Mouse (Mus musculus) heart, embryonic 16.5 days (tissue): Measurements from ENCODE around the gene Nr5a1. TPM values are rescaled to one million over a fixed set of nuclear protein-coding genes. Genes with fewer than 3 reads are reported as not detected.

Experiments
- ATAC-seq: fragments of 200-750 bp; cut with Nextera tagmentation; replicated peaks from 2 replicates; pipeline ENCODE4 v1.8.0; 2017; ENCODE audit warnings: moderate number of reproducible peaks; ENCODE audit not compliant: insufficient read depth, low FRiP score; ENCODE audit errors: extremely low read depth
- H3K27ac ChIP-seq: fragments of 300-500 bp; sonication (generic); 2 replicates; pipeline ENCODE4 v1.5.1; 2014; ENCODE audit warnings: mild to moderate bottlenecking, low read length, control low read depth, moderate library complexity
- H3K27me3 ChIP-seq: fragments of 300-500 bp; sonication (generic); 2 replicates; pipeline ENCODE4 v1.6.1; 2014; ENCODE audit warnings: low read length, mixed read lengths; ENCODE audit not compliant: control insufficient read depth, insufficient read depth
- H3K36me3 ChIP-seq: fragments of 300-500 bp; sonication (generic); 2 replicates; pipeline ENCODE4 v1.6.1; 2014; ENCODE audit not compliant: control insufficient read depth, insufficient read depth
- H3K4me1 ChIP-seq: fragments of 300-500 bp; sonication (generic); 2 replicates; pipeline ENCODE4 v1.6.1; 2014; ENCODE audit warnings: low read length, mixed read lengths; ENCODE audit not compliant: control insufficient read depth, insufficient read depth
- H3K4me2 ChIP-seq: fragments of 300-500 bp; sonication (generic); 2 replicates; pipeline ENCODE4 v1.6.1; 2014; ENCODE audit warnings: low read depth, mild to moderate bottlenecking, control low read depth, low read length
- H3K4me3 ChIP-seq: fragments of 300-500 bp; sonication (generic); 2 replicates; pipeline ENCODE4 v1.5.1; 2014; ENCODE audit warnings: mild to moderate bottlenecking, control low read depth, low read length
- H3K9ac ChIP-seq: fragments of 300-500 bp; sonication (generic); 2 replicates; pipeline ENCODE4 v1.6.1; 2014; ENCODE audit warnings: low read length, control low read depth
- H3K9me3 ChIP-seq: fragments of 300-500 bp; sonication (generic); replicated peaks from 2 replicates; pipeline ENCODE4 v1.6.1; 2016; ENCODE audit warnings: low read length; ENCODE audit not compliant: control insufficient read depth
- whole genome bisulfite sequencing: fragments of 180-500 bp; shearing (Covaris S2); extraction: QIAGEN DNeasy Blood & Tissue Kit; methylation state at CpG from one replicate; pipeline ENCODE4 v1.1.7; 2014; 5-methylcytosine and 5-hydroxymethylcytosine counted together
- polyA plus RNA-seq: library from polyadenylated mRNA; unstranded; fragments of >200 nt; fragmentation: Nextera tagmentation; extraction: Ambion mirVana; gene quantifications from 2 replicates; pipeline ENCODE4 v1.2.1, GENCODE M21; 2015

Nr5a1 gene
- not detected in 2 replicates for polyA plus RNA-seq

- Histone ChIP-seq H3K4me1 (peaks cover 8% of the 10 kb centered on the region), H3K9me3 (no peaks in the 10 kb centered on the region), H3K9ac (no peak within 1 kb of the TSS), H3K4me3 (no peak within 1 kb of the TSS), H3K27me3 (peaks cover 53% of the 10 kb centered on the region), H3K27ac (no peak within 1 kb of the TSS), H3K4me2 (no peak within 1 kb of the TSS), H3K36me3 (no peaks in the 10 kb centered on the region)
- WGBS, result 94% methylated on average over 13 of the region's 13 CpGs
- no peak for ATAC-seq
Measured at GRCm38 (mm10) chr2:38714324-38714723, at the start of gene Nr5a1. TSS of gene Nr5a1 (minus strand) at chr2:38714542.

GRCm38 (mm10) chr2:38739847-38740246 is 25.5 kb upstream of the Nr5a1 start:
- no peaks in the 10 kb centered on the region for H3K9me3 ChIP-seq
- H3K4me3 ChIP-seq, result no peak overlapping the region
- H3K9ac ChIP-seq, result no peak overlapping the region
- H3K4me2 ChIP-seq, result no peak overlapping the region
- H3K36me3 ChIP-seq, result no peaks in the 10 kb centered on the region
- no peaks in the 10 kb centered on the region for H3K27me3 ChIP-seq
- no peaks in the 10 kb centered on the region for H3K4me1 ChIP-seq
- no peak for ATAC-seq
- WGBS, result 62% methylated on average over 3 of the region's 3 CpGs
- no peak overlapping the region for H3K27ac ChIP-seq

- no peak for ATAC-seq
- H3K9me3 ChIP-seq, result no peaks in the 10 kb centered on the region
- 24% methylated on average over 7 of the region's 7 CpGs for WGBS
- no peak overlapping the region for H3K4me2 ChIP-seq
- H3K27ac ChIP-seq, result no peak overlapping the region
- no peaks in the 10 kb centered on the region for H3K27me3 ChIP-seq
- no peaks in the 10 kb centered on the region for H3K4me1 ChIP-seq
- H3K9ac ChIP-seq, result no peak overlapping the region
- no peaks in the 10 kb centered on the region for H3K36me3 ChIP-seq
- H3K4me3 ChIP-seq, result no peak overlapping the region
Measured at GRCm38 (mm10) chr2:38739410-38739809, 25.1 kb upstream of the Nr5a1 start.

GRCm38 (mm10) chr2:38738601-38739301 is 24.4 kb upstream of the Nr5a1 start:
- Histone ChIP-seq H3K36me3 (no peaks in the 10 kb centered on the region), H3K9me3 (no peaks in the 10 kb centered on the region), H3K4me1 (no peaks in the 10 kb centered on the region), H3K27me3 (no peaks in the 10 kb centered on the region), H3K27ac (no peak overlapping the region), H3K9ac (no peak overlapping the region; the same call in 1 of the 2 replicates), H3K4me3 (no peak overlapping the region), H3K4me2 (no peak overlapping the region)
- WGBS, result 84% methylated on average over 14 of the region's 14 CpGs
- ATAC-seq, result no peak

GRCm38 (mm10) chr2:38735740-38736139 is 21.4 kb upstream of the Nr5a1 start:
- Histone ChIP-seq H3K4me2 (no peak overlapping the region), H3K36me3 (no peaks in the 10 kb centered on the region)

GRCm38 (mm10) chr2:38734721-38735120 is 20.4 kb upstream of the Nr5a1 start:
- H3K4me2 ChIP-seq, result no peak overlapping the region
- WGBS, result 42% methylated on average over 5 of the region's 5 CpGs

More at GRCm38 (mm10) chr2:38735740-38736139, 21.4 kb upstream of the Nr5a1 start:
- Histone ChIP-seq H3K4me1 (no peaks in the 10 kb centered on the region), H3K27ac (no peak overlapping the region), H3K9ac (no peak overlapping the region), H3K27me3 (no peaks in the 10 kb centered on the region), H3K9me3 (no peaks in the 10 kb centered on the region), H3K4me3 (no peak overlapping the region)
- ATAC-seq, result no peak

GRCm38 (mm10) chr2:38730331-38730827 is 16.0 kb upstream of the Nr5a1 start:
- ATAC-seq, result no peak
- H3K9me3 ChIP-seq, result no peaks in the 10 kb centered on the region
- WGBS, result 91% methylated on average over 6 of the region's 6 CpGs

More at GRCm38 (mm10) chr2:38734721-38735120, 20.4 kb upstream of the Nr5a1 start:
- no peak overlapping the region for H3K9ac ChIP-seq
- H3K27me3 ChIP-seq, result no peaks in the 10 kb centered on the region
- no peaks in the 10 kb centered on the region for H3K9me3 ChIP-seq
- H3K36me3 ChIP-seq, result no peaks in the 10 kb centered on the region
- H3K4me1 ChIP-seq, result no peaks in the 10 kb centered on the region
- H3K4me3 ChIP-seq, result no peak overlapping the region
- no peak for ATAC-seq
- H3K27ac ChIP-seq, result no peak overlapping the region

GRCm38 (mm10) chr2:38725427-38725826 is 11.1 kb upstream of the Nr5a1 start:
- no peaks in the 10 kb centered on the region for H3K36me3 ChIP-seq
- H3K27ac ChIP-seq, result no peak overlapping the region
- no peaks in the 10 kb centered on the region for H3K4me1 ChIP-seq
- no peak overlapping the region for H3K9ac ChIP-seq
- H3K4me3 ChIP-seq, result no peak overlapping the region
- no peak for ATAC-seq
- 65% methylated on average over 3 of the region's 3 CpGs for WGBS
- no peaks in the 10 kb centered on the region for H3K27me3 ChIP-seq
- no peak overlapping the region for H3K4me2 ChIP-seq
- no peaks in the 10 kb centered on the region for H3K9me3 ChIP-seq

More at GRCm38 (mm10) chr2:38730331-38730827, 16.0 kb upstream of the Nr5a1 start:
- Histone ChIP-seq H3K4me1 (no peaks in the 10 kb centered on the region), H3K9ac (no peak overlapping the region), H3K4me3 (no peak overlapping the region), H3K27ac (no peak overlapping the region), H3K27me3 (no peaks in the 10 kb centered on the region), H3K4me2 (no peak overlapping the region), H3K36me3 (no peaks in the 10 kb centered on the region)

GRCm38 (mm10) chr2:38723378-38723777 is 9.0 kb upstream of the Nr5a1 start:
- ATAC-seq, result no peak
- Histone ChIP-seq H3K4me2 (no peak overlapping the region), H3K27ac (no peak overlapping the region), H3K36me3 (no peaks in the 10 kb centered on the region), H3K27me3 (no peaks in the 10 kb centered on the region), H3K9me3 (no peaks in the 10 kb centered on the region), H3K4me3 (no peak overlapping the region), H3K9ac (no peak overlapping the region), H3K4me1 (no peaks in the 10 kb centered on the region)
- WGBS, result 86% methylated on average over 4 of the region's 4 CpGs
